Mouse (Mus musculus): ENCODE results near the gene Tnfrsf19. TPM values are rescaled to one million over a fixed set of nuclear protein-coding genes. Genes with fewer than 3 reads are reported as not detected.

Tnfrsf19 gene
- total RNA-seq (2014; fragmentation: Nextera tagmentation) (not detected in 2 replicates), total RNA-seq (2017) (0.12 and 0.44 TPM in 2 replicates), polyA plus RNA-seq (2012) (not detected in 2 replicates)

DNA sequence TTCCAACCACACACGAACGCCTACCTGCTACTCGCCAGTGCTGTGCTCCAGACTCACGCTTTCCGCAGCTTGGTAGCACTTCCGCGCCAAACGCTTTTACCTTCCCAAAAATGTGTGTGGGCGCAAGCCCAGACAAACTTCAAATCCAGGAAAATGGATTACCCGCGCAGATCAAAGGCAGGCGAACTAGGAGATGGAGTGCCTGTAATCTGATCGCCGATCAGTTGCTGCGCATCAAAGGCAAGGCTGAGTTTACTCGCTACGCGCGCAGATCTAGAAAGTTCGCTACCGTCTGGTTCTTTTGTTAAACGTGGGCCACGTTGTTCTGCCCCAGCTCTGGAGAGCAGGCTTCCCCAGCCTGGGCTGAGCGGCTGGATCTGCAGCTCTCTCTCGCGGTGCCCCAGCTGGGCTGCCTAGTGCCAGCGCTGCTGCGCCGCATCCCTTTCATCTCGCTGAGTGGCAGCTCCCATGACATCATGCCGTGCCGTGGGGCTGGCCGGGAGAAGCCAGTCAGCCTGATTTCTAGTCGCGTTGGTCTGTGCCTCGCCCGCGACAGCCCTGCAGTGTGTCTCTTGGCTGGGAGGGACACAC lies at the start of gene Tnfrsf19:
TSS of gene Tnfrsf19 (minus strand) at position 400 of the 591 bp plus-strand sequence.
- no peak for TF ChIP-seq GATA1 (IDR thresholded peaks at IDR 0.05; ENCODE audit: borderline replicate concordance, low read length)
- TF ChIP-seq CTCF (IDR thresholded peaks at IDR 0.05; ENCODE audit: low read depth, low read length): no peak
- no peak for TF ChIP-seq POLR2AphosphoS5 (IDR thresholded peaks at IDR 0.05; ENCODE audit: insufficient replicate concordance, low read depth, low read length)
- no peak for TF ChIP-seq GATA2 (IDR thresholded peaks at IDR 0.05; ENCODE audit: borderline replicate concordance, low read depth, low read length)
- TF ChIP-seq TAL1 (conservative IDR thresholded peaks at IDR 0.05; ENCODE audit: low read depth, low read length): no peak
- Histone ChIP-seq H3K4me3 (ENCODE audit: low read depth, low read length) (no peak within 1 kb of the TSS), H3K36me3 (replicated peaks) (no peaks in the 10 kb centered on the region), H3K9me3 (replicated peaks) (no peaks in the 10 kb centered on the region), H3K27me3 (ENCODE audit: insufficient read depth, low read length) (peaks cover 11% of the 10 kb centered on the region), H3K4me1 (ENCODE audit: insufficient read depth, low read depth, low read length) (no peaks in the 10 kb centered on the region)
- DNase-seq (ENCODE audit: low spot score): no peak
- ATAC-seq (ENCODE audit: extremely low read depth, insufficient number of reproducible peaks, low FRiP score, poor library complexity, severe bottlenecking): no peak

DNA sequence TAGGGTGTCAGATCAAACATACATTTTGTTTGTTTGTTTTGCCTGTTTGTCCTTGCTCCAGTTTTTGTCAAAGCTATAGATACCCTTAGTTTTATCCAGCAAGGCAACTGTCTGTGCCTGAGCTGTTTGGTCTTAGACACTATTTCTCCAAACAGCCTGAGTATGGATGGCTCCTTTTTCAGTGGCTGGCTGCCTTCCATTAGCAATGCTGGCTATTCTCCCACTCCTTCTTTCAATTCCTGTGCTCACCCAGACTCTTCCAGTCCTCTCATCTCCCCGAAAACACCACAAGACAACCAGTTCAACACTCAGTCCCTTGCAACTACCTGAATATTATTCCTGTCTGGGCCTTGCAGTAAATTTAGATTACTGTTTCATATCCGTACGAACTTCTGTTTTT lies 45.8 kb upstream of the Tnfrsf19 start:
- Histone ChIP-seq H3K9me3 (replicated peaks) (no peaks in the 10 kb centered on the region), H3K36me3 (replicated peaks) (no peaks in the 10 kb centered on the region), H3K4me3 (ENCODE audit: low read depth, low read length) (no peak overlapping the region), H3K4me1 (ENCODE audit: insufficient read depth, low read depth, low read length) (no peaks in the 10 kb centered on the region), H3K27me3 (ENCODE audit: insufficient read depth, low read length) (peaks cover 11% of the 10 kb centered on the region)
- ATAC-seq (ENCODE audit: extremely low read depth, insufficient number of reproducible peaks, low FRiP score, poor library complexity, severe bottlenecking): no peak
- no peak for DNase-seq (ENCODE audit: low spot score)
- TF ChIP-seq GATA2 (IDR thresholded peaks at IDR 0.05; ENCODE audit: borderline replicate concordance, low read depth, low read length) (no peak), CTCF (IDR thresholded peaks at IDR 0.05; ENCODE audit: low read depth, low read length) (no peak), TAL1 (conservative IDR thresholded peaks at IDR 0.05; ENCODE audit: low read depth, low read length) (no peak), POLR2AphosphoS5 (IDR thresholded peaks at IDR 0.05; ENCODE audit: insufficient replicate concordance, low read depth, low read length) (no peak), GATA1 (IDR thresholded peaks at IDR 0.05; ENCODE audit: borderline replicate concordance, low read length) (no peak)

DNA sequence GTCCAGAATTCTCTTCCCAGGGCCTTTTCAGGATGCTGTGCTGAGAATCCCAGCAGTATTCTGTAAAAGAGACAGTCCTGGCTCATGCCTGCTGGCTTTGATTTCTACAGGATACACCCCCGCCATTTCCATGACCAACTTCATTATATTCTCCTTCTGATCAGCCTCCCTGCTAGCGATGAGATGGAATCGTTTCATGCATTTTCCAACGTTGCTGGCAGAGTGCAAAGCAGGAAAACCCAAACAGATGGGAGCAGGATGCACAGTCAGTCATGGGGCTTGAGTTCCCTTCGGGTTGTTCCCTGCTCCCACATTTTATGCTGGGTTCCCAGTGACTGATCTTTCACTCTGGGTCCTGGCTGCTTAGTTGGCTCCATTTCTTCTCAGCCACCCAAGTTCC lies 44.7 kb upstream of the Tnfrsf19 start:
- Histone ChIP-seq H3K4me3 (ENCODE audit: low read depth, low read length) (no peak overlapping the region), H3K9me3 (replicated peaks) (no peaks in the 10 kb centered on the region), H3K36me3 (replicated peaks) (no peaks in the 10 kb centered on the region), H3K27me3 (ENCODE audit: insufficient read depth, low read length) (peaks cover 11% of the 10 kb centered on the region), H3K4me1 (ENCODE audit: insufficient read depth, low read depth, low read length) (no peaks in the 10 kb centered on the region)
- DNase-seq (ENCODE audit: low spot score) (no peak), ATAC-seq (ENCODE audit: extremely low read depth, insufficient number of reproducible peaks, low FRiP score, poor library complexity, severe bottlenecking) (no peak)
- no peak for TF ChIP-seq CTCF (IDR thresholded peaks at IDR 0.05; ENCODE audit: low read depth, low read length)
- TF ChIP-seq POLR2AphosphoS5 (IDR thresholded peaks at IDR 0.05; ENCODE audit: insufficient replicate concordance, low read depth, low read length): no peak
- no peak for TF ChIP-seq GATA1 (IDR thresholded peaks at IDR 0.05; ENCODE audit: borderline replicate concordance, low read length)
- TF ChIP-seq GATA2 (IDR thresholded peaks at IDR 0.05; ENCODE audit: borderline replicate concordance, low read depth, low read length): no peak
- no peak for TF ChIP-seq TAL1 (conservative IDR thresholded peaks at IDR 0.05; ENCODE audit: low read depth, low read length)

DNA sequence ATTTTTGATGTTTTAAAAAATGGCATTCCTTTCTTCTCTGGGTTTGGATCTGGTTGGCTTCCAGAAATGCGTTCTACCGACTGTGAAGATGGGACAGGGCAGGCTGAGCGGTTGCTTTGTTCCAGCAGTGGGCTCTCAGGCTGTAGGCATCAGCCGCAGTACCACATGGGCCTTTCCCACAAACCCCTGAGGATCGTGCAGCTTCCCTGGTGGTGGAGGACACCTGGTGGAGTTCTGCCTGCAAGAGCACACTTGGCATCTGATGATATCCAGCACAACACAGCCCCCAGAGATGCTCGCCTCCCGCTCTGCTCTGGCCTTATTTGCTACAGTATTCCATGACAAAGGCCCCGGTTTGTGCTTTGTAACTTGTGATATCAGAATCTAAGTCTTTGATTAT lies 41.9 kb upstream of the Tnfrsf19 start:
- H3K36me3 ChIP-seq (replicated peaks): no peaks in the 10 kb centered on the region
- peaks cover 16% of the 10 kb centered on the region for H3K27me3 ChIP-seq (ENCODE audit: insufficient read depth, low read length)
- H3K4me1 ChIP-seq (ENCODE audit: insufficient read depth, low read depth, low read length): no peaks in the 10 kb centered on the region
- no peaks in the 10 kb centered on the region for H3K9me3 ChIP-seq (replicated peaks)
- DNase-seq (ENCODE audit: low spot score): no peak
- ATAC-seq (ENCODE audit: extremely low read depth, insufficient number of reproducible peaks, low FRiP score, poor library complexity, severe bottlenecking): no peak
- H3K4me3 ChIP-seq (ENCODE audit: low read depth, low read length): no peak overlapping the region
- TF ChIP-seq GATA1 (IDR thresholded peaks at IDR 0.05; ENCODE audit: borderline replicate concordance, low read length) (no peak), TAL1 (conservative IDR thresholded peaks at IDR 0.05; ENCODE audit: low read depth, low read length) (no peak), CTCF (IDR thresholded peaks at IDR 0.05; ENCODE audit: low read depth, low read length) (no peak), GATA2 (IDR thresholded peaks at IDR 0.05; ENCODE audit: borderline replicate concordance, low read depth, low read length) (no peak), POLR2AphosphoS5 (IDR thresholded peaks at IDR 0.05; ENCODE audit: insufficient replicate concordance, low read depth, low read length) (no peak)

DNA sequence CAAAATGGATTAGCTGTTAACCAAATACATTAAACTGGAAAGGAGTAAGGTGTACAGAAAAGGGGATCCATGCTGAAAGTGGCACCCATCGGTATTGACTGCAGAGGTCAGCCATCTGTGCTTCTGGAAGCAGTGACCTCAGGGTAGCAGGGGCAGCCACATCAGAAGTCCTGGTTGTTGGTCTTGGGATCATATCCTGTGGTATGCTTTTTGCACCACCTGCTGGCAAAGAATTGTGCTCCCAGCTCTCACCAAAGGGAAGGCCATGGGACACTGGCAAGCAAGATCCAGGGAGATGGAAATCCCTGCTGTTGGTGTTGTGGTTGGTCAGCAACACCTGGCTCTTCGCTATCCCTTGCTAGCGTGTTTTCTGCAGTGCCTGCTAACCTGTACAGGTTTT lies 39.0 kb upstream of the Tnfrsf19 start:
- TF ChIP-seq CTCF (IDR thresholded peaks at IDR 0.05; ENCODE audit: low read depth, low read length) (no peak), GATA2 (IDR thresholded peaks at IDR 0.05; ENCODE audit: borderline replicate concordance, low read depth, low read length) (no peak), POLR2AphosphoS5 (IDR thresholded peaks at IDR 0.05; ENCODE audit: insufficient replicate concordance, low read depth, low read length) (no peak), TAL1 (conservative IDR thresholded peaks at IDR 0.05; ENCODE audit: low read depth, low read length) (no peak), GATA1 (IDR thresholded peaks at IDR 0.05; ENCODE audit: borderline replicate concordance, low read length) (no peak)
- DNase-seq (ENCODE audit: low spot score): no peak
- no peak for ATAC-seq (ENCODE audit: extremely low read depth, insufficient number of reproducible peaks, low FRiP score, poor library complexity, severe bottlenecking)
- H3K36me3 ChIP-seq (replicated peaks): no peaks in the 10 kb centered on the region
- H3K4me3 ChIP-seq (ENCODE audit: low read depth, low read length): no peak overlapping the region
- no peaks in the 10 kb centered on the region for H3K9me3 ChIP-seq (replicated peaks)
- H3K4me1 ChIP-seq (ENCODE audit: insufficient read depth, low read depth, low read length): no peaks in the 10 kb centered on the region
- H3K27me3 ChIP-seq (ENCODE audit: insufficient read depth, low read length): peaks cover 14% of the 10 kb centered on the region

DNA sequence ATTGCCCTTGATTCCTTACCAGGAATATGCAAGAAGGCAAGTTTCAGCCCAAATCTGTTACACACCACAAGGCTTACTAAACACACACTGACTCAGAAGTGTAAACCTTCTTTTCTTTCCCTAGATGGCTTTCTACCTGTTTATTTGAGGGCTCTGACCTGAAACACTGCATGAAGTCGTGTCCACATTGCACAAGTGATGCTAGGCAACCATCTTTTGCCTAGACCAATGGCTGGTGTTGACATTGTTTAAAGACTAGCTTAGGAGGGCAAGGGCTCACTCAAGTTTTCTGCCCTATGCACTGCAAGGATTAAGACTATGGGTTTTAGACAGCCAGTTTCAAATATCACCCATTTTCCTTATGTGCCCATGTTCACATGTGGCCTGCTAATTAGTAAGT lies 23.3 kb upstream of the Tnfrsf19 start:
- H3K4me1 ChIP-seq (ENCODE audit: insufficient read depth, low read depth, low read length): no peaks in the 10 kb centered on the region
- DNase-seq (ENCODE audit: low spot score) (no peak), ATAC-seq (ENCODE audit: extremely low read depth, insufficient number of reproducible peaks, low FRiP score, poor library complexity, severe bottlenecking) (no peak)
- TF ChIP-seq GATA1 (IDR thresholded peaks at IDR 0.05; ENCODE audit: borderline replicate concordance, low read length): no peak
- no peak for TF ChIP-seq CTCF (IDR thresholded peaks at IDR 0.05; ENCODE audit: low read depth, low read length)
- TF ChIP-seq TAL1 (conservative IDR thresholded peaks at IDR 0.05; ENCODE audit: low read depth, low read length): no peak
- no peak for TF ChIP-seq GATA2 (IDR thresholded peaks at IDR 0.05; ENCODE audit: borderline replicate concordance, low read depth, low read length)
- no peak for TF ChIP-seq POLR2AphosphoS5 (IDR thresholded peaks at IDR 0.05; ENCODE audit: insufficient replicate concordance, low read depth, low read length)
- H3K27me3 ChIP-seq (ENCODE audit: insufficient read depth, low read length): peaks cover 15% of the 10 kb centered on the region
- no peaks in the 10 kb centered on the region for H3K36me3 ChIP-seq (replicated peaks)
- no peak overlapping the region for H3K4me3 ChIP-seq (ENCODE audit: low read depth, low read length)
- H3K9me3 ChIP-seq (replicated peaks): no peaks in the 10 kb centered on the region

All from G1E (cell line).